Mouse (Mus musculus): ENCODE data around the gene Fbxw4. TPM values are rescaled to one million over a fixed set of nuclear protein-coding genes. Genes with fewer than 3 reads are reported as not detected.

The Fbxw4 gene
- polyA plus RNA-seq (2014; fragmentation: Illumina TruSeq; extraction: RNeasy Lipid Tissue Mini Kit (QIAGEN cat#74804); ENCODE audit: low read depth, low replicate concordance): 1.8 TPM

DNA sequence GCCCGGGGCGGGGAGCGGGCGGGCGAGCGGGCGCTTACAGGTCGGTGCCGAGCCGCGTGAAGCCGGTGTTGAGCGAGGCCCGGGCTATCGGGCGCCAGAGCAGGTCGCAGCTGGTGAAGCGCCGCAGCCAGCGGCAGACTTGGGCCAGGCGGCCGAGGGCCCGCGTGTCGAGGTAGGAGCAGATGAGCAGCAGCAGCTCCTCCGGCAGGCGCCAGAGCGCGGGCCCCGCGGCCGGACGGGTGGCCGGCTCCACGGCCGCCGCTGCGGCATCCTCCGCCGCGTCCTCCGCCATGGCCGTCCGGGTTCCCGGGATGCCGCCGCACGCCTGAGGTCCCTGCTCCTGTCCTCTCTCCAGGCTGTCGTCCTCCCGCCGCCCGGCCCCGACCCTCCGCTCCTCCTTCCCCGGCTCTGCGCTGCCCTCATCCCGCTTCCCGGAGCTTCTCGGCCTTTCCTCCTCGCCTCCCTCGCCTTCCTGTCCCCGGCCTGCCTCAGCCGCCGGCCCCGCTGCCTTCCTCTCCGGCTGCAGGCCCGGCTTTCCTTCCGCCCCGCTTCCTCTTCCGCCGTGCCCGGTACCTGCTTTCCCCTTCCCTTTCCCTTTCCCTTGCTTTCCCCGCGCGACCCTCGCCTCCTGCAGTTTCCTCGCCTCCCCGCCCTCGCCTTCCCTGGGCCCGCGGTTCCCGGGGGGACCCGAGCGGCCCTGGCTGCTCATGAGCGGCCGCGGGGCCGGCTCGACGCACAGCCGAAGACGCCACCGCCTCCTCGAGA, at the start of gene Fbxw4:
Gene Fbxw4 (minus strand): TSS at position 575 of the 765 bp plus-strand sequence.

DNA sequence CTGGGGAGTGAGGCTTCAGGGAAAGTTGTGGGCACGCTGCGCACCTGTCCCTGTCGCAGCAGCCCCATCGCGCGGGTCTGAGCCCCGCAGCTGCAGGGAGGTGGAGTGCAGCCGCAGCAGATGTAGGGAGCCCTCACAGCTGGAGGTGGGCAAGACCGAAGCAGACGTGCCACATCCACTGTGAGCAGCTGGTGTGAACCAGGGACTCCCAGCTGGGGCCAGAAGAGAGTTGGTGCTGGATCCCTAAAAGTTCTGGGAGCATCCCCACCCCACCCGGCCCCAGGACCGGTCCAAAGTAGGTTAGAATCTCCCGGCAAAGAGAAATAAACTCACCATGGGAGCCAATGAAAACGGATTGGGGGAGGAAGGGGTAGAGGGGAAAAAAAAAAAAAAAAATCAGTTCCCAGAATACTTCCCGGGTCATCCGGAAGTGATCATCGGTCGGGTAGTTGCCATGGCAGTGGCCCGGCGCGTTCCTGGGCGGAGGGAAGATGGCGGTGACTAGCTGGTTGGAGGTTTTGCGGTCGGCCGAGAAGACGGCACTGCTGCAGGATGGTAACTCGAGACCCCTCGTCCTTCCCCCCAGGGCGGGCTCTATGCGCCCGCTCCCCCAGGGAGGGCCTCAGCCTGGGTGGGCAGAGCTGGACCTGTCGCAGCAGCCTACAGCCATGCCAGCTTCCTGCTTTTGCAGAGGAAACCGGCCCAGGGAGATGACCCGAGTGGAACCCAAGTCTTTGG, 99.8 kb downstream of the Fbxw4 start, which contains the start of the genes Poll and Gm17018:
Gene Poll (minus strand): TSS at position 379 of the 738 bp plus-strand sequence.
Gene Gm17018 (plus strand): TSS at position 463 of the 738 bp plus-strand sequence.

Other genes starting within 250 kb of the Fbxw4 start
- 0.16 TPM for gene Poll, start 99.8 kb downstream of the Fbxw4 start, polyA plus RNA-seq (2014; fragmentation: Illumina TruSeq; extraction: RNeasy Lipid Tissue Mini Kit (QIAGEN cat#74804); ENCODE audit: low read depth, low replicate concordance)
- 4.7 TPM for gene Gm17018, start 99.7 kb downstream of the Fbxw4 start, polyA plus RNA-seq (2014; fragmentation: Illumina TruSeq; extraction: RNeasy Lipid Tissue Mini Kit (QIAGEN cat#74804); ENCODE audit: low read depth, low replicate concordance)
- gene Fgf8, start 82.6 kb upstream of the Fbxw4 start, polyA plus RNA-seq (2014; fragmentation: Illumina TruSeq; extraction: RNeasy Lipid Tissue Mini Kit (QIAGEN cat#74804); ENCODE audit: low read depth, low replicate concordance): not detected
- 8.3 TPM for gene Npm3, start 89.3 kb upstream of the Fbxw4 start, polyA plus RNA-seq (2014; fragmentation: Illumina TruSeq; extraction: RNeasy Lipid Tissue Mini Kit (QIAGEN cat#74804); ENCODE audit: low read depth, low replicate concordance)
- 59.3 TPM for gene Mgea5, start 123.5 kb upstream of the Fbxw4 start, polyA plus RNA-seq (2014; fragmentation: Illumina TruSeq; extraction: RNeasy Lipid Tissue Mini Kit (QIAGEN cat#74804); ENCODE audit: low read depth, low replicate concordance)
- gene Kcnip2, start 155.7 kb upstream of the Fbxw4 start, polyA plus RNA-seq (2014; fragmentation: Illumina TruSeq; extraction: RNeasy Lipid Tissue Mini Kit (QIAGEN cat#74804); ENCODE audit: low read depth, low replicate concordance): not detected